Mouse (Mus musculus): ENCODE data around the gene Aamp. TPM values are rescaled to one million over a fixed set of nuclear protein-coding genes. Genes with fewer than 3 reads are reported as not detected.
A peak's percentile ranks its signal among the peaks of the same experiment; 100 is the strongest.

Aamp gene
- polyA plus RNA-seq, 1 experiment from 2014 or later, result 252 TPM

DNA sequence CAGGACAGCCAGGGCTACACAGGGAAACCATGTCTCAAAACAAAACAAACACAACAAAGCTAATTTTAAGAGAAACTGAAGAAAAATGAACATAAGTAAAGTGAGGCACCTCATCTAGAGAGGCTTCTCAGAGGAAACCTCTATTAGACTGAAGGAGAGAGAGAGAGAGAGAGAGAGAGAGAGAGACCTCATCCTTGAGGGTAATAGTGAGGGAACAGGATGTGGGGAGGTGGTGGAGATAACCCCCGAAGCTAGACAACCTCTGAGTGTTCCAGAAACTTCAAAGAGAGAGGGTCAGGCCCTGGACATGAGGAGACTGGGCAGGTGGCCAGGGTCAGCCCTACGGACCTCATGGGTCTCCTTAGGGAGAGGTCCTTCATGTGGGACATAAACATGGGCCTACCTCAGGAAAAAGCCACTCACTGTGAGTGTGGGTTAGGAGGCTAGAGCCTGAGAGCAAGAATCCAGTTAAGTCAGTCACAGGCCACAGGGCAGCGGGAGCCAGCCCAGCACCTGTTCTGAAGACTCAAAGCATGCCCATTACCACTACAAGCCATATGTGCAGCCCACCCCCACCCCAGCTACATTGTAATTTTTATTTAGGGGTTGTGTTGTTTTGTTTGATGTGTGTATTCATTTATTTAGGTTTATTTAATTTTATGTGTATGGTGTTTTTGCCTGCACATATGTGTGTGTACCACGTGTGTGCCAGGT is 31.7 kb upstream of the Aamp start:
- no peak overlapping the region for H3K4me2 ChIP-seq (ENCODE audit: low read length)
- no peaks in the 10 kb centered on the region for H3K4me1 ChIP-seq (replicated peaks; ENCODE audit: control insufficient read depth, insufficient read depth, low read length)
- ATAC-seq (replicated peaks; ENCODE audit: low FRiP score, low TSS enrichment, low read depth), result no peak
- no peaks in the 10 kb centered on the region for H3K36me3 ChIP-seq (ENCODE audit: control insufficient read depth, insufficient read depth, low read length)
- no peaks in the 10 kb centered on the region for H3K27me3 ChIP-seq (replicated peaks; ENCODE audit: control insufficient read depth, insufficient read depth, low read length)
- no peak overlapping the region for H3K4me3 ChIP-seq (ENCODE audit: low read depth, low read length)
- no peaks in the 10 kb centered on the region for H3K9me3 ChIP-seq (ENCODE audit: control insufficient read depth, low read length)
- DNase-seq (ENCODE audit: low spot score), result no peak
- H3K27ac ChIP-seq (ENCODE audit: low read depth), result no peak overlapping the region
- H3K9ac ChIP-seq (ENCODE audit: low read length), result no peak overlapping the region
- 77% methylated on average over 4 of the region's 4 CpGs for WGBS

DNA sequence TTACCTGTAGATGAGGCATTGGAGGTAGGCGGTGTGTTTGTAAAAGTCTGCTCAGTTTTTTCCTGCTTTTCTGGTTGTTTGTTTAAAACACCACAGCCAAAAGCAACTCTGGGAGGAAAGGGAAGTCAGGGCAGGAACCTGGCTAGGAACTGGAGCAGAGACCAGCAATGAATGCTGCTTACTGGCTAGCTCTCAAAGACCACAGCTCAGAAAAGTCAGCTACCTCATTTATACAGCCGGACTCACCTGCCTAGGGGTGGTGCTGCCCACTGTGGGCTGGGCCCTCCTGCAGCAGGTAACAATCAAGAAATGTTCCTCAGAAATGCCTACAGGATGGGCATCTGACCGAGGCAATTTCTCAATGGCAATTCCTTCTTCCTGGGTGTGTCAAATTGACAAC is 30.3 kb upstream of the Aamp start:
- no peaks in the 10 kb centered on the region for H3K27me3 ChIP-seq (replicated peaks; ENCODE audit: control insufficient read depth, insufficient read depth, low read length)
- no peak overlapping the region for H3K4me3 ChIP-seq (ENCODE audit: low read depth, low read length)
- no peak overlapping the region for H3K4me2 ChIP-seq (ENCODE audit: low read length)
- DNase-seq (ENCODE audit: low spot score) (no peak), ATAC-seq (replicated peaks; ENCODE audit: low FRiP score, low TSS enrichment, low read depth) (no peak)
- H3K9me3 ChIP-seq (ENCODE audit: control insufficient read depth, low read length), result no peaks in the 10 kb centered on the region
- H3K36me3 ChIP-seq (ENCODE audit: control insufficient read depth, insufficient read depth, low read length), result no peaks in the 10 kb centered on the region
- H3K9ac ChIP-seq (ENCODE audit: low read length), result no peak overlapping the region
- H3K4me1 ChIP-seq (replicated peaks; ENCODE audit: control insufficient read depth, insufficient read depth, low read length), result 0 out of 2 replicates have a peak, but pooled peaks cover 3% of the 10 kb centered on the region
- no peak overlapping the region for H3K27ac ChIP-seq (ENCODE audit: low read depth)
- 86% methylated on average over 3 of the region's 3 CpGs for WGBS

DNA sequence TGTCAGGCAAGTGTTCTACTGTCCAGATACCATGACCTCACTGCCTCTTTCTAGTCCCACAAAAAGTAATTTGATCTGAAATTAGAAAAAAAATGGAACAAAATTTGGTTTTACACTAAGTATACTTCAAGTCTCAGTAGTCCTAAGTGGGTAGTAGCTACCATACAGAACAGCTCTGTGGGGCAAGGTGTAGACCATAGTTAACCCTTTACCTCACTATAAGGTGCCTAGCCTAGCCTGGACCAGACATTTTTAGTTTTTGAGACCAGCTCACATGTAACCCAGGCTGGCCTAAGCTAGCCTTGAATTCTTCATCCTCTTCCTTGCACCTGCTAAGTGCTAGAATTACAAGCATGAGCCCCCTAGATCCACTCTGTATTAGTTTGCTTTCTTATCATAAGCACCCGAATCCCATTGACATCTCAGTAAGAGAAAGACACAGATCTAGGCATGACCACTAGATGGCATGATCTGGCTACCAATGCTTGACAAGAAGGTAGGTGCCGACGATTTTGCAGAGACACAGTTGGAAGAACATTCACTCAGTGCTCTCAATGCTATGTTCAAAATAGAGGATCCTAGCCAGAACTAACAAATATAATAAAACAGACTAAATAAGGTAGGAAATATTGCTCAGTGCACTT is 28.6 kb upstream of the Aamp start:
- peak; percentile 47; the same call in 1 of the 2 replicates for ATAC-seq (replicated peaks; ENCODE audit: low FRiP score, low TSS enrichment, low read depth)

DNA sequence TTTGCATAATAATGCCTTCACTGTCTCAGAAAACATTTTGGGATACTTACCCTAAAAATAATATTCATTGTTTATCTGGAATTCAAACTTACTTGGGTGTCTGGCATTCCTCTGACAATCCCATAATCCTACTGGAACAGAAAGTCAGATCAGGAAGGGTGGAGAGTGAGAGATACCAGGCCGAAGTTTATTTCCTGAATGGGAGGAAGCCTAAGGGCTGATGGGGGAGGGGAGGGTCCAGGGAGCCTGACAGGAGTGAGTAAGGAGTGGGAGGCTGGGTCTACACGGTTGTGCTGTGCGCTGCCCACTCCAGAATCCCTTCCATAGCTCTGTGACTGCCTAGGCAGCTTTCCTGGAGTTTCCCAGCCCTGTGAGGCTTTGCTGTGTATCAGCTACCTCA is 25.2 kb upstream of the Aamp start:
- H3K27ac ChIP-seq (ENCODE audit: low read depth), result peak overlapping the region; percentile 57; the same call in 1 of the 2 replicates
- H3K4me2 ChIP-seq (ENCODE audit: low read length), result no peak overlapping the region
- no peak overlapping the region for H3K4me3 ChIP-seq (ENCODE audit: low read depth, low read length)
- H3K36me3 ChIP-seq (ENCODE audit: control insufficient read depth, insufficient read depth, low read length), result no peaks in the 10 kb centered on the region
- ATAC-seq (replicated peaks; ENCODE audit: low FRiP score, low TSS enrichment, low read depth), result no peak
- no peaks in the 10 kb centered on the region for H3K27me3 ChIP-seq (replicated peaks; ENCODE audit: control insufficient read depth, insufficient read depth, low read length)
- H3K4me1 ChIP-seq (replicated peaks; ENCODE audit: control insufficient read depth, insufficient read depth, low read length), result peaks cover 7% of the 10 kb centered on the region; the same call in 1 of the 2 replicates
- no peak overlapping the region for H3K9ac ChIP-seq (ENCODE audit: low read length)
- WGBS, result 13% methylated on average over 3 of the region's 3 CpGs
- DNase-seq (ENCODE audit: low spot score), result no peak
- no peaks in the 10 kb centered on the region for H3K9me3 ChIP-seq (ENCODE audit: control insufficient read depth, low read length)

More for the DNA sequence above, 28.6 kb upstream of the Aamp start:
- Histone ChIP-seq H3K27me3 (replicated peaks; ENCODE audit: control insufficient read depth, insufficient read depth, low read length) (no peaks in the 10 kb centered on the region), H3K4me2 (ENCODE audit: low read length) (no peak overlapping the region), H3K36me3 (ENCODE audit: control insufficient read depth, insufficient read depth, low read length) (no peaks in the 10 kb centered on the region), H3K4me1 (replicated peaks; ENCODE audit: control insufficient read depth, insufficient read depth, low read length) (peaks cover 5% of the 10 kb centered on the region; the same call in 1 of the 2 replicates), H3K9me3 (ENCODE audit: control insufficient read depth, low read length) (no peaks in the 10 kb centered on the region), H3K9ac (ENCODE audit: low read length) (no peak overlapping the region), H3K27ac (ENCODE audit: low read depth) (no peak overlapping the region), H3K4me3 (ENCODE audit: low read depth, low read length) (no peak overlapping the region)
- no peak for DNase-seq (ENCODE audit: low spot score)
- 6% methylated on average over 3 of the region's 3 CpGs for WGBS

DNA sequence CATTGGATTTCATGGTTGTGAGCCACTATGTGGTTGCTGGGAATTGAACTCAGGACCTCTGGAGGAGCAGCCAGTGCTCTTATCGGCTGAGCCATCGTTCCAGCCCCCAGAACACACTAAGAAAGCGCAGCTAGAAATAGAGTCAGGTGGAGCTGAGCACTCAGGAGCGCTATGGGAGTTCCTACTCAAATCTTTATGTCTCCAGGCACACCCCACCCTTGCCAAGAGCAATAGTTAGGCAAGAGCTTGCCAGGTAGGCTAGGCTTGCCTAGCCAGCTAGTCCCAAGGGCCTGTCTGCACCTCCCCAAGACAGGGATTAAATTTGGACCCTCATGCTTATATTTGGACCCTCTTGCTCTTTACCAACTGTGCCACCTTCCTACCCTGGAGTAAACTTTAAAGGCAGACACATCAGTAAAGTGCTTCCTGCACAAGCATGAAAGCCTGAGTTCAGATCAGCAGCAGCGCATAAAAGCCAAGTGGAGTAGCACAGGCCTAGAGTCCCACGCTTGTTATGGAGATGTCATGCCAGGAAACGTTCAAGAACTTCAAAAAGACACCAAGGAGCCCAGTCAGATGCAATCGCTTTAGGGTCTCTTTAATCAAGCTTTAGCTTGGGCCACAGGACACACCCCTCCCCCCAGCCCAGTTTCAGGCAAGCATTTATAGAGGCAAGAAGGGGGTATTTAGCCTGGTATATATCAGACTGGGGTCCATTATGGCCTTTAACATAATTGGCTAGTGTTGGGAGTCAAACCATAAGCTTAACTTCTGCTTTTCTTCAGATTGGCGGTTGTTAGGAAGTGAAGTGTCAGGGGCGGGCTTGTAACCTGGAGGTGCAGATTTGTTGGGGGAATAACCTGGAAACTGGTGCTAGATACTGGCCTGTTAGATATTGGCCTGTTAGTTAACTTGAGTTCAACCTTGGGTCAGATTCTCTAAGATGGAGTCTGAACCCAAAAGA is 23.7 kb upstream of the Aamp start:
- H3K36me3 ChIP-seq (ENCODE audit: control insufficient read depth, insufficient read depth, low read length), result no peaks in the 10 kb centered on the region
- H3K9me3 ChIP-seq (ENCODE audit: control insufficient read depth, low read length), result no peaks in the 10 kb centered on the region
- no peak for DNase-seq (ENCODE audit: low spot score)
- ATAC-seq (replicated peaks; ENCODE audit: low FRiP score, low TSS enrichment, low read depth), result no peak
- peaks cover 11% of the 10 kb centered on the region for H3K4me1 ChIP-seq (replicated peaks; ENCODE audit: control insufficient read depth, insufficient read depth, low read length)
- no peaks in the 10 kb centered on the region for H3K27me3 ChIP-seq (replicated peaks; ENCODE audit: control insufficient read depth, insufficient read depth, low read length)
- H3K9ac ChIP-seq (ENCODE audit: low read length), result no peak overlapping the region
- H3K4me3 ChIP-seq (ENCODE audit: low read depth, low read length), result no peak overlapping the region
- WGBS, result 70% methylated on average over 10 of the region's 10 CpGs
- H3K4me2 ChIP-seq (ENCODE audit: low read length), result no peak overlapping the region
- H3K27ac ChIP-seq (ENCODE audit: low read depth), result no peak overlapping the region

DNA sequence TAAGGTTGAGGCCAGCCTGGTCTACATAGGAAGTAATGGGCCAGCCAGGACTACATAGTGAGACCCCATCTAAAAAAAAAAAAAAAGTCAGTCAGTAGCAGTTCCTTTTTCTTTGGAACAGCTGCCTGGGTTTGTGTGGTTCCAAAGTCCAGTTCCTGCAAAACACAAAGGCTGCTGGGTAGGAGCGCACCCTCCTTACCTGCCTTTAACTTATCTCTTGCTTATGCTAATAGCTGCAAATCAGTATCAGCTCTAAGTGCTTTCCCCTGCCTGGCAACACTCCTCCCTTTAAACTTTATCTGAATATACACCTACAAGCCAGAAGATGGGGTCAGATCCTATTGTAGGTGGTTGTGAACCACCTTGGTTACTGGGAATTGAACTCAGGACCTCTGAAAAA is 22.6 kb upstream of the Aamp start:
- Histone ChIP-seq H3K36me3 (ENCODE audit: control insufficient read depth, insufficient read depth, low read length) (no peaks in the 10 kb centered on the region), H3K9ac (ENCODE audit: low read length) (no peak overlapping the region), H3K27me3 (replicated peaks; ENCODE audit: control insufficient read depth, insufficient read depth, low read length) (no peaks in the 10 kb centered on the region), H3K27ac (ENCODE audit: low read depth) (no peak overlapping the region), H3K9me3 (ENCODE audit: control insufficient read depth, low read length) (no peaks in the 10 kb centered on the region), H3K4me2 (ENCODE audit: low read length) (no peak overlapping the region), H3K4me1 (replicated peaks; ENCODE audit: control insufficient read depth, insufficient read depth, low read length) (peaks cover 16% of the 10 kb centered on the region), H3K4me3 (ENCODE audit: low read depth, low read length) (no peak overlapping the region)
- 81% methylated on average over 1 of the region's 1 CpGs for WGBS
- ATAC-seq (replicated peaks; ENCODE audit: low FRiP score, low TSS enrichment, low read depth) (no peak; the same call in 1 of the 2 replicates), DNase-seq (ENCODE audit: low spot score) (no peak)

DNA sequence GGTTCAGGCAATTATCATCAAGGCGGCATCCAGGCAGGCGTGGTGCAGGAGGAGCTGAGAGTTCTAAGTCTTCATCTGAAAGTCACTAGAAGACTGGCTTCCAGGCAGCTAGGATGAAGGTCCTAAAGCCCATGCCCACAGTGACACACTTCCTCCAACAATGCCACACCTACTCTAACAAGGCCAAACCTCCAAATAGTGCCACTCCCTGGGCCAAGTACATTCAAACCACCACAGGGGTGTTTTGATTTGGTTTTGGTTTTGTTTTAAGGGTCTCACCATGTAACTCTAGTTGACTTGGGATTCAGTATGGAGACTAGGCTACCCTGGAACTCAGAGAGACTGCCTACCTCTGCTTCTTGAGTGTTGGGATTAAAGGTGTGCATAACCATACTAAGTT is 21.0 kb upstream of the Aamp start, which contains the start of gene Tmbim1:
TSS of gene Tmbim1 (minus strand) at position 101 of the 400 bp plus-strand sequence.
- no peaks in the 10 kb centered on the region for H3K36me3 ChIP-seq (ENCODE audit: control insufficient read depth, insufficient read depth, low read length)
- H3K4me1 ChIP-seq (replicated peaks; ENCODE audit: control insufficient read depth, insufficient read depth, low read length), result peaks cover 16% of the 10 kb centered on the region
- no peak within 1 kb of the TSS for H3K9ac ChIP-seq (ENCODE audit: low read length)
- H3K9me3 ChIP-seq (ENCODE audit: control insufficient read depth, low read length), result no peaks in the 10 kb centered on the region
- no peak for DNase-seq (ENCODE audit: low spot score)
- 75% methylated on average over 2 of the region's 2 CpGs for WGBS
- no peaks in the 10 kb centered on the region for H3K27me3 ChIP-seq (replicated peaks; ENCODE audit: control insufficient read depth, insufficient read depth, low read length)
- H3K4me2 ChIP-seq (ENCODE audit: low read length), result peak within 1 kb of the TSS; percentile 66
- peak within 1 kb of the TSS; percentile 87 for H3K27ac ChIP-seq (ENCODE audit: low read depth)
- no peak for ATAC-seq (replicated peaks; ENCODE audit: low FRiP score, low TSS enrichment, low read depth)
- peak within 1 kb of the TSS; percentile 79 for H3K4me3 ChIP-seq (ENCODE audit: low read depth, low read length)

DNA sequence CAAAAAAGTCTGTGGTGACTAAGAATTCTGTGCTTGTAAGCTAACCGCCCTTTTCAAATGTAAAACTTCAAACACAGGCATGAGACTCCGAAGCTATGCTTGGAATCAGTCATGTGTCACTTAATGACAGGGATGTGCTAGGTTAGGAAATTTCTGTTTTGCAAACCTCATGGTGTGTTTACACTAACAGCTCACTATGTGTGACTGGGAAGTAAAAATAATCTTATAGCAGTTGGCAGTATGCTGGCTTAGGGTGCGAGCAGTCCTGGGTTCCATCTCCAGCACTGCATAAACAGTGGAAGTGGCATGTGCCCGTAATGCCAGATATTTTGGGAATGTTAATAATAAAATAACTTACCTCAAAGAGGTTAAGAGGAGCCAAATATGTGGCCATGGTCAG is 20.4 kb upstream of the Aamp start:
- no peak overlapping the region for H3K4me3 ChIP-seq (ENCODE audit: low read depth, low read length)
- H3K4me2 ChIP-seq (ENCODE audit: low read length), result no peak overlapping the region
- 54% methylated on average over 4 of the region's 4 CpGs for WGBS
- no peaks in the 10 kb centered on the region for H3K9me3 ChIP-seq (ENCODE audit: control insufficient read depth, low read length)
- H3K27me3 ChIP-seq (replicated peaks; ENCODE audit: control insufficient read depth, insufficient read depth, low read length), result no peaks in the 10 kb centered on the region
- H3K4me1 ChIP-seq (replicated peaks; ENCODE audit: control insufficient read depth, insufficient read depth, low read length), result peaks cover 14% of the 10 kb centered on the region
- ATAC-seq (replicated peaks; ENCODE audit: low FRiP score, low TSS enrichment, low read depth) (no peak), DNase-seq (ENCODE audit: low spot score) (no peak)
- H3K36me3 ChIP-seq (ENCODE audit: control insufficient read depth, insufficient read depth, low read length), result no peaks in the 10 kb centered on the region
- no peak overlapping the region for H3K27ac ChIP-seq (ENCODE audit: low read depth)
- no peak overlapping the region for H3K9ac ChIP-seq (ENCODE audit: low read length)

Measured in intestine, embryonic 14.5 days (tissue).